Mouse (Mus musculus): ENCODE data around the gene Acacb.

Gene Acacb

DNA sequence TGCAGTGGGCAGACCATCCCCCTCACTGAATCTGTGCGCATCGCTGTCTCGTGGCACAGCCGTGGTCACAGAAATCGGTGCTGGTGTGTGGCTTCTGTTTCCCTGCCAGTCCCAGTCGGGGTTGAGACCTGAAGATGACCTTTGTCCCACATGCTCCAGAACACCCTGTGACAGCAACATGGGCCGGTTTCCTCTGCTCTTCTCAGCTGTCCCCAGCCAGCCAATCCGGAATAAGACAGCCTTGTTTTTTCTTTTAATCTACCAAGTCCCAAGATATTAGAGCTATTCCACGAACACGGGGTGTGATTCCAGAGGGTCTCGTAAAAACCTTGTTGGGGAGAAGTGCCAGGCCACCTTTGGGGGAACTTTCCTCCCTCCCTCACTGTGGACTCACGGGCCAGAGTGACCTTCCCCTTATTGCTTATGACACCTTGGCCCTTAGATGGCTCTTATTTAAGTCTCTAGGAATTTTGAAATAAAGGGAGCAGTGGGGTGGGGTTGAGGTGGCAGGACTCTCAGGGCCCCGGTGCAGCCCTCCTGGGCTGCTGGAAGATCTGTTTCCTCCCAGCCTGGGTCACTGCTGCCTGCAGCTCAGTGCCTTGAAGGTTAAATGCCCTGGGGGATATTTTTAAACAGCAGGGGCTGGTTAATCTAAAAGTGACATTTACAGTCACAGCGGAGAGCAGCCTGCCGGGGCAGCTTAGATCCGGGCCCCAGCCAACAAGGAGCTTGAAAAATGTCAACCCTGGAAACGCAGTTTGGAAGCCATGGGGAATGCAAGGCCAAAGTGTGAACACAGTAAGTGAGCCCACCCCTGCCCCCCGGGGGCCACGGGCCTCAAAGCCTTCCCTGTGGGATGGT, at the start of gene Acacb:
Acacb (plus strand) TSS at position 508 of the 861 bp plus-strand sequence.
- no peak for DNase-seq

DNA sequence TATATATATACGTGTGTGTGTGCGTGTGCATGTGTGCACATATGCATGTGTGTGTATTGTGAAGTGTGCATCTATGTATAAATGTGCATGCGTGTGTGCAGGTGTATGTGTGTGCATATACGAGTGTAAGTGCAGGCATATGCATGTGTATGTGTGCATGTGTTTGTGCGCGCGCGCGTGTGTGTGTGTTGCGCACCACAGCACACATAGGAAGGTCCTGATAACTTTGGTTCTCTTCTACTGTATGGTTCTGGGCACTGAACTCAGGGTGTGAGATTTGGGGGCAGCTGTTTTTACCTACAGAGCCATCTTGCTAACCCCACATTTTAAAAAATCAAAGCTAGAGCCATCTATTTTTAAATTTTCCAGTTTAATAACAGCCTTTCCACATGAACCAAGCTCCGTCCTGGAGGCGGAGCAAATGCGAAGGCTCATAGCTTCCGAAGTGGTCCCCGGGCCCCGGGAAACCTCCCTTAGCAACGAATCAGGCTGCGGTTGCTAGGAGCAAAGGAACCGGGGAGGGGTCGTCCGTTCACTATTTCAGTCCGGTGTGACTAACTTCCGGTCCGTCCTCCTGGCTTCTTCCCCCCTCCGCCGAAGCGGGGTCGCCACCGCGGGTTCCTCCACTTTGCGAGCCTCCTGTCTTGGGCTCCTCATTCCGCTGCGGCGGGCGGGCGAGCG, 46.5 kb upstream of the Acacb start:
- peak; percentile 94 for DNase-seq

DNA sequence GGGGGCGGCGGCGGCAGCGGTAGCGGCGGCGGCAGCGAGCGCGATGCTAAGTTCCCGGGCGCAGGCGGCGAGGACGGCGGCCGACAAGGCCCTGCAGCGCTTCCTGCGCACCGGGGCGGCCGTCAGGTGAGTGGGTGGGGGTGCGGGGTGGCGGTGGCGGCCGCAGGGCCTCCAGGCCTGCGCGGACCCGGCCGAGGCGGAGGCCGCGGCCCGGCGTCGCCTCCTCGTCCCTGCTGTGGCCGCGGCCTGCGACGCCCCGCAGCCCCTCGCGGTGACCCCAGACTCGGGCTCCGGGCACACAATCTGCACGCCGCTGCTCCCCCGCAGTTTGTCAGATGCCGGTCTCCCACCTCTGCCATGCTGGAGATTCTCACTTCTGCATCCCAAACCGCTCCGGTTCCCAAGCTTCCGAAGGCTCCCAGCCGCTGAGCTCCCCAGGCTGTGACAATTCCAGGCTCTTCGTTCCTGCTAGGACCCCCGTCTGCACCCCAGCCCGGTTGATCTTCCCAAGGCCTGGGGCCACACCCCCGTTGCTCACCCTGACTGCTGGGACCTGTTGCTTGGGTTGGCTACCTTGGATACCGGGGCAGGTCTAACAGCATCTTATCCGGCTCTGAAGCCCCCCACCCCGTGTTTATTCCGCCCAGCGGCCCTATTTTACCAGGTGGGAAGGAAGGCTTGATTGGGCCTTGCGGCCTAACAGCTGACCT, 45.8 kb upstream of the Acacb start:
- DNase-seq = no peak

DNA sequence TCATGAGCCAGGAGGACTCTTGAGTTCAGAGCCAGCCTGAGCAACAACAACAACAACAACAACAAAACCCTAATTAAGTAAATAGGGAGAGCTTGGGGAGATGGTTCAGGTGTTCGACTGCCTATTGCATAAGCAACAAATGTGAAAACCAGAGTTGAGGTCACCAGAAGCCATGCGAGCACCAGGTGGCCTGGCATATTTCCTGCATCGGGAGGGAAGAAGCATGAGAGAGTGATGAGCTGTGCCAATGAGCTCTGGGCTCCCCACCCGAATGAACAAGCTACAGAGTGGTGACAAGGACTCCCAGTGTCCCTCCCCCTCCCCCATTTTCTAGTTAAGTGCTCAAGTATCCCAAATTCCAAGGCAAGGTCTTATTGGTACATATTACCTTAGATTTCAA, 44.5 kb upstream of the Acacb start:
- no peak for DNase-seq

DNA sequence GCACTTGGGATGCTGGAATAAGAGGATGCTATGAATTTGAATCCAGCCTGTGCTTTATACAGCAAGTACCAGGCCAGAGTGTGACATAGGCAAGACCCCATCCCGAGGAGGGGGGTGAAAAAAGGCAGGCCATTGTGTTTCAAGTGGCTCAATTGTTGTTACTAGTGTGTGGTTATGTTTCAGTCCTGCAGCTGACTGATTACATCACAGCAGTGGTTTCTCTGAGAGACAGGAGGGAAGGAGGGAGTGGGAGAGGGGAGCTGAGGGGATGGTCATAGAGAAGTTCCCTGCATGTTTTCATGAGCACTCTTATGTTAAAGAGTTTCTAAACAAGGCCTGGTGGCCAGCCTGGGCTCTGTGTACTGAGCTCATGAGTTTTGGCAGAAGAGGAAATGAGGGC, 43.5 kb upstream of the Acacb start:
- no peak for DNase-seq

DNA sequence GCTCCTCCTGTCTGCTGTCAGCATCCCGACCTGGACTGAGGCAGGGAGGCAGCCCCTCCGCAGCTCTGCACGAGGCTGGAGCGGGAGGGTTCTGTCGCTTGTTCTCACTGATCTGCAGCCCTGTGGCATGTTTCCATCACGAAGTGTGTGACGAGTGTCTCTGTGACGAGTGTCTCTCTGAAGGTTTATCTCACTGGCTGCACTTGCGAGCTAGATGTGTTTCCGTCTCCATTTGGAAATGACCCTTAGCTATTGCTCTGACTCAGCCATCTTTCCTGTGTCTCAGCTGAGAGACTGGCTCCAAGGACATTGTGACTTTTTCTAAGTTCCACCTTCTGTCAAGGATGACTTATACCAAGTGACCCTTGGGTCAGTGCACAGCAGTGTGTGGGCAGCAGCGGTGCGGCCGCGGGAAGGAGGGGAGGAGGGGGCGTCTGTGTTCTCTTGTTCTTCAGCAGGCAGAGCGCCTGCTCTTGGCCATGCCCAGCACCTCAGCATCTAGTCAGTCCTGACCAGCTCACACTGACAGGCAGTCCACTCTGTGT, 39.9 kb upstream of the Acacb start:
- no peak for DNase-seq

DNA sequence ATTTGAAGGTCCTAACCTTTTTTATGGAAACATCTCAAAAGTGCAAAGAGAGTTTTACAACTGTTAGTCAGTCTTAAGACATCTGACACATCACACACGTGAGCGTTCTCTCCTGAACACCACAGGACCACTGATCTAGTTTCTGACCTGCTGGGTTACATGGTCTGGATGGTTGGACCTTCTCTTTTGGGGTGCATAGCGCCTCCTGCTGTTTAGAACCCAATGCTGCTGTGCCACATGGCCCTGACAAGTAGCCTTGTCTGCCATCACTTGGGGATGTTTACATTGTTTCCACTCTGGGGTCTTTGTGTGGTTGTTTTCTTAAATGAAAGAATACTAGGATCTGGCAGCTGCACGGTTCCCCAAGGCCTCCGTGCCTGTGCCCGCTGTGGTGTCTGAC, 33.0 kb upstream of the Acacb start:
- no peak for DNase-seq

DNA sequence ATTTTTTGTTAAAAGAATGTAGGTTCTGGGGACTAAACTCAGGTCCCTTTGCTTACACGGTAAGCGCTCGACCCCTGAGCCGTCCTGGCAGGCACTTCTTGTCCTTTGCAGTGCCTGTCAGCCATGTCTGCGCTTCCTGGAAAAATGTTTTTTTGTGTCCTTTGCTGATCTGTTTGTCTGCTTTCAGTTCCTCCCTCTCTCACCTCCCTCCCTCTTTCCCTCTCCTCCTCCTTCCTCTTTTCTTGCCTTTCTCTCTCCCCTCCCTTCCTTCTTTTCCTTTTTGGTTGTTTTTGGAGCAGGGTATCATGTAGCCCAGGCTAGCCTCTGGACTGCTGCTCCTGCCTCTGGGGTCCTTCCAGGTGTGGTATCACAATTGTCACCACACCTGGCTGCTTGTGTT, 31.3 kb upstream of the Acacb start:
- no peak for DNase-seq

DNA sequence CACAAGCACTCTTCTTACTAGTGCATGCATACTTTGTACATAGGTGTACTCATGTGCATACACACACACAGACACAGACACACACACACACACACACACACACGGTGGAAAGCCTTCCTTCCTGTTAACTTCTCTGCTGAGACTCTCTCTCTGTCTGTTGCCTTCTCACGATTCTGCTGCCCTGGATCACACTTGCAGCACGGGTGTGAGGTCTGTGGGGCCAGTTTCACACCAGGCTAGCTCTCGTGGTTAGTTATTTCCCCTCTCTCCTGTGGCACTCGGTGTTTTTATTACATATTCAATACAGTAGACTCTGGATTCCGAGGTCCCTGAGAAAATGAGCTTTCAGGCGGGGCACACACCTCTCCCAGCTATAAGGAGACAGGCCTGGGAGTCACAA, 29.7 kb upstream of the Acacb start:
- no peak for DNase-seq

DNA sequence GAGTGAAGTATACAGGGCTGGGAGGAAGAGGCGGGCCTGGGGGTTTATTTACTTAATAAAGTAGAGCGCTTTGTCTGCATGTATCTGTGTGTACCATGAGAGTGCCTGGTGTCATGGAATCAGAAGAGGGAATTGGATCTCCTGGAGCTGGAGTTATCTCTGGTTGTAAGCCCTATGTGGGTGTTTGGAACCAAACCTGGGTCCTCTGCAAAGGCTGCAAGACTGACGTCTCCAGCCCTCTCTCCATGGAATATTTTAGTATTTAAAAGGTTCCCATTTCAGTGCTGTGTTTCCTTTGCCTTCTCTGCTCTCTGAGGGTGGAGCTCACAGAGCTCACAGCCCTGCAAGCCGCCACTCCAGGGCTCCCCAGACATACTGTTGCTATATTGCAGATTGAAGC, 26.5 kb upstream of the Acacb start:
- no peak for DNase-seq

DNA sequence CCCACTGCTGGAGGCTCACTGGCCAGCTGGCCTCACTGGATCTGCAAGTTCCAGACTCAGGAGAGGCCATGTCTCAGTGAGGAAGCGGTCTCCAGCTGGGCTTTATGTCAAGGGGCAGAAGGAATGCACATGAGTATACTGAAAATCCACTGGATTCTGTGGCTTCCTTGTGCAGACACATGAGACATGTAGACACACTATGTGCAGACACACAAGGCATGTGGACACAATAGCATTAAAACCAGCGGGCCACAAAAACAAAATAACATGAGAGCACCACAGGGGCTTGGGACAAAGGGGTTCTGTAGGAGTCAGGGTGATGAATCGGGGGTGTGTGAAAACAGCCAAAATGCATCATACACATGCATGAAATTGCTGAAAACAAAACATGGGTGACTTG, 20.3 kb upstream of the Acacb start:
- no peak for DNase-seq

DNA sequence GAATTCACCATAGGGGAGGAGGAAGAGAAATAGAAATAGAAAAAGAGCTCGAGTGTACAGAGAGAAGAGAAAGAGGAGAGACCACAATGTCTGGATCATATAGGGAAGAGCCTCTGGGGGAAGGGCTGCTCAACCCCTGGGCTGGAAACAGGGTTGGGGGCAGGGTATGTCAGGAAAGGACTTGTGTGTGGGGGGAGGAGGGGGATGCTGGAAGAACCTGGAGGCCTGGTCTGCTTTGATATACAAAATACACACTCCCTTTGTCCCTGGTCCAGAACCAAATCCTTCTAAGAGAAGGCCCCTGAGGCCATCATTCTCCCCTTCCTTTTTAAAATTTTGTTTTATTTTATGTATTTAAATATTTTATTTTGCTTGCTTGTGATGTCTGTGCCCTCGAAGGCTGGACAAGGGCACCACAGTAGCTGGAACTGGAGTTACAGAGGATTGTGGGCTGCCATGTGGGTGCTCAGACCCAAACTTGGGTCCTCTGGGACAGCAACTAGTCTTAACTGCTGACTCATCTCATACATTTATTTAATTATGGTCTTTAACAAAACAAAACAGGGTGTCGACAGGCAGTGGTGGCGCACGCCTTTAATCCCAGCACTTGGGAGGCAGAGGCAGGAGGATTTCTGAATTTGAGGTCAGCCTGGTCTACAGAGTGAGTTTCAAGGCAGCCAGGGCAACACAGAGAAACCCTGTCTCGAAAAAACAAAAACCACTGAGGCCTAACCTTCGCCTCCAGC, 19.7 kb upstream of the Acacb start:
- DNase-seq = no peak

DNA sequence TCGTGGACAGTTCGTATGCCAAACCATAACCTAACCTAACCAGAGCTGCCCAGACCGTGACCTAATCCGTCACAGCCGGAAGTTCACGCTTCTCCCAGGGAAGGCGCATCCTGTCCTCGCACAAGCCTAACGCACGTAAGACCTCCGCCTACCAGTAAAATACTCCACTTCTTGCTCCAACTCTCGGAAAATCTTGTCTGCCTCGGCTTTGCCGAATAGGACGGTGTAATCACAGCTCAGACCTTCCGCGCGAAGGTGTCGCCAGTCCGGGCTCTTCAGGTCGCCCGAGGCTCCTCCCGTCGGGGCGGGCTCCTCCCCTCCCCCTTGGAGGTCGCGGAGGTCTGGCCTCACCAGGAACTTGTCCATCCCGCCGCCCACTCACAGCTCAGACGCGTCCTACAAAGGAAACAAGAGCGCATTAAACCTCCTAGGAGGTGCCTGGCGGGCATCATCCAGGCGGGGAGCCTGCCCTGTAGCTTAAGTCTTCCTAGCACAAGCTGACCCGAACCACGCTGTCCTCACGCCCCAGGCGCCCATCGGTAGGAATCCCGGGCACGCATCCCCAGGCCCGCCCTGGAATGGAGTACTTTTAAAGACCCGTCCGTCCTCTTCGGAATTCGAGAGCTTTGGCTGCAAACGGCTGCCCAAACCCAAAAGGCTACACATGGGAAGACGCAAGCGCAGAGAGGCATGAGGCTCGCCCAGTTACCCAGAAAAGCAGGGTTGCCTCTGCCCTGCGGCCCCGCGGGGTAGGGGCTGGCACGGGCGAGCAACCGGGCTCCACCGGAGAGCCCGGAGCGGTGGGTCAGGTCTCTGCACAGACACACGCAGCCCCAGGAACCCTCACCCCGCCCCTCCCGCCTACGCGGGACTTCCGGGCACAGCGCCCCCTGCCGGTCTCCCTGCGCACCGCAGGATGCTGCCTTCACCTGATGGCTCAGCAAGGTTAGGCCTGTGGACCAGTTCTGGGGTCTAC, 18.7 kb upstream of the Acacb start, which contains the start of gene Alkbh2:
Alkbh2 (minus strand) TSS at position 845 of the 976 bp plus-strand sequence.
- peak; percentile 89 for DNase-seq

DNA sequence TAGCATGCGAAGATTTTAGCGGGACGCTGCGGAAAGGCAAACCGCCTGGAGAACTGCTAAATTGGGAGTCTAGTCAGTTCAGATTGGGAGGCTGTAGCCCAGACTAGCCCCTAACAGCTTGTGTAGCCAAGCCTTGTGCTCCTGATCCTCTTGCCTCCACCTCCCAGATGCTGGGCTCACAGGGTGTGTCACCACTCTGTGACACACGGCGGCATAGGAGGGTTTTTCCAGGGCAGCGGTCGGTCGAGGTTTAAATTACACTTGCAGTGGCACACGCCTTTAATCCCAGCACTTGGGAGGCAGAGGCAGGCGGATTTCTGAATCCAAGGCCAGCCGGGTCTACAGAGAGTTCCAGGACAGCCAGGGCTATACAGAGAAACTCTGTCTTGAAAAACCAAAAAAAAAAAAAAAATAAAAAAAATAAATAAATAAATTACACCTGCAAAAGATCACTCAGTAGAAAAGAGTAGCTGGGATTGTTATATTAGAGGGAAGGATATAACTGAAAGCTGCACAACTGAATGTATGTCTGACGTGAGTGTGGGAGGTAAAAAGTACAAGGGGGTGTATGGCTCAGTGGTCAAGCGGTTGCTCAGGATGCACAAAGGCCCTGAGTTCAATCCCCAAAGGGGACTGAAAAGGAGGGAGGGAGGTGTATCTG, 16.7 kb upstream of the Acacb start:
- DNase-seq = no peak

DNA sequence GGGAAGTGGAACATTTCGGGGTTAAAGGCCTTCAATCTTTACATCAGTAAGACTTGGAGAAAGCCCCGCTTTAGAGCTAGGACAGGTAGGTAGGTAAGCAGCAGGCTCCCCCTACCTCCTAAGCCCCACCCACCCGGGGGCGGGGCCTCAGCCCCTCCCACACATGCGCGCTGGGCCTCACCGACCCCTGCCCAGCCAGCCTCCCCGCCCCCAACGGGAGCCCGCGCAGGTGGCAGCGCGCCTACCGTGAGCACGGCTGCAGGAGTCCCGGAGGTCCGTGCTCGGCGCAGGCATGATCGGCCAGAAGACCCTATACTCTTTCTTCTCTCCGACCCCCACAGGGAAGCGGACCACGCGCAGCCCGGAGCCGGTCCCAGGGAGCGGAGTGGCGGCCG, 16.1 kb upstream of the Acacb start, which contains the start of gene Ung:
Ung (plus strand) TSS at position 176 of the 395 bp plus-strand sequence.
- DNase-seq = peak; percentile 81

DNA sequence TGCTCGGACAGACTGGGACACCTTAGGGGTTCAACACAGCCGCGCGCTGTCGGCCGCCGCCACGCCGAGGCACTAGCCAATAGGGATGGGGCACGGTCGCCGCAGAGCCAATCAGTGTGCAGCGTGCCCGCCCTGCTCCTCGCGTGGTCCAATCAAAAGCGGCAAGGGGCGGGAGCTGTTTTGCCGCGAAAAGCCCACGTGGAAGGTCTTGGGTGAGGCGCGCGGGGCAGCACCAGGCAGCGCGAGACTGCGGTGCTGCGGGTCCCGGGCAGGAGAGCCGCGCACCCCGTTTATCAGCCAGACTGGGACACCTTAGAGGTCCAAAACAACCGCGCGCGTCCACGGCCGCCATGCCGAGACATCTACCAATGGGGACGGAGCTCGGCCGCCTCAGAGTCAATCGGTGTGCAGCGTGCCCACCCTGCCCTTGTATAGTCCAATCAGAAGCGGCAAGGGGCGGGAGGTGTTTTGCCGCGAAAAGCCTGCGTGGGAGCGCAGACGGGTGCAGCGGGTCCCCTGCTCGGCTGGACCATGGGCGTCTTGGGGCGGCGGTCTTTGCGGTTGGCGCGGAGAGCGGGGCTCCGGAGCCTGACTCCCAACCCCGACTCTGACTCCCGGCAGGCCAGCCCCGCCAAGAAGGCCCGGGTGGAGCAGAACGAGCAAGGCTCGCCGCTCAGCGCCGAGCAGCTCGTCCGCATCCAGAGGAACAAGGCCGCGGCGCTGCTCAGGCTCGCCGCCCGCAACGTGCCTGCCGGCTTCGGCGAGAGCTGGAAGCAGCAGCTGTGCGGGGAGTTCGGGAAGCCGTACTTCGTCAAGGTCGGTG, 15.4 kb upstream of the Acacb start:
- peak; percentile 96 for DNase-seq

DNA sequence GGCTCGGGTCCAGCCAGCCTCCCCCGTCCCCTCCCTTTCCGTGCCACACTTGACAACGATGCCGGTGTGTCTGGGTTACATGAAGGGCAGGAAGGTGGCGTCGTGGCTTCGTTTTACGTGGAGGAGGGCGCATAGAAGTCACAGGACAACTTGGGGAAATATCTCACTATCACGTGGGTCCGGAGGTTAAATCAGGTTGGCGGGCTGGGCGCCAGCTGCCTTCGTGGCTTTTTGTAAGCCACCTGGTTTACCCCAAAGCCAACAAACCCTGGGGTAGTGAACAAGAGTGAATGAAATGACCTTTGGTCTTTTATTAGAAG, 14.9 kb upstream of the Acacb start:
- peak; percentile 68 for DNase-seq

DNA sequence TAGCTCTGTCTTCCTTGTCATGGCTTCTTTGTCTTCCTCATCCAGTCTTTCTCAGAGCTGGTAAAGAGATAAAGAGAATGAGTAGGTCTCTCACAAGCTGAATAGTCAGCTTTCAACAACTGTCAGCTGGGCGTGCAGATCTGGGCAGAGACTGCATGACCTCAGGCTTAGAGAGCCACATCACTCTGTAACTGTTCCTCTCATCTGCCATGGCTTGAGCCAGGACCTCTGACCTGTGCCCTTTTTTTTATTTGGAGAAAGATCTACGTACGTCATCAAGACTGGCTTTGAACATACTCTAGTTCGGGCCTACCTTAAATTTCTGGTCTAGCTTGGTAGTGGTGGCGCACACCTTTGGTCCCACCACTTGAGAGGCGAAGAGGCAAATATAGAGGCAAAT, 13.5 kb upstream of the Acacb start:
- no peak for DNase-seq

DNA sequence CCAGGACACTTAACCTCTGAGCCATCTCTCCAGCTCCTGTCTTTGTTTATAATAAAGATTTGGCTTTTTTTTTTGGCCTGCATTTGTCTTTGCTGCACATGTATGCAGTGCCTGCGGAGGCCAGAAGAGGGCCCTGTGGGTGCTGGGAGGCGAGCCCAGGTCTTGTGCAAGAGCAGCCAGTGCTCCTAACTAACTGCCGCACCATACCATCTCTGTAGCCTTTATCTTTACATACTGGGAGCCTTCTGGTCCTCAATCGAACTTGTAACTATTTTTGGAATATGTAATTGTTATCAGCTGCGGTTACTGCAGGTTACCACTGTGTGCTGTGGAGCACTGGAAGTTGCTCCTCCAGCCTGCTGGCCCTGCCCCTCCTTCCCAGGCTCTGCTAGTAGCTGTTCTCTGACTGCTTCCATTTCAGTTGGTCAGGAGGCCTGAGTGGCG, 12.2 kb upstream of the Acacb start:
- DNase-seq = peak; percentile 76

DNA sequence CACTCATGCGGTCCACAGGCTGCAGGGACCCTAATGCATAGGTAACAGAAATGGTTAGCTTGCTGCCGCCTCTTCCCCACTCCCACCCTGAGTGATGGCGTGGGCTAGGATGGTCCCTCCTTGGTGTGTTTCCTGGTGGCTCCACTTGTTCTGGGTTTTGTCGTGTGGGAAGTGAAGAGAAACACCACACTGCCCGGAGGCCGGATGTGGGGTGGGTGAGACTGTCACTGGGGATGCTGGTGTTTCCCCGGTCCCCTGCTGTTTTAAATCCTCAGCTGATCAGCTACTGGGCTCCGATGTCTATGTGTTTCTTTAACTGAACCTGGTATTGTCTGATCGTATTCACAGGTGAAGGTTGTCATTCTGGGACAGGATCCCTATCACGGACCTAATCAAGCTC, 10.8 kb upstream of the Acacb start:
- no peak for DNase-seq

Data from kidney, postnatal 10 days (tissue).